Mouse (Mus musculus): ENCODE measurements at regions not wholly inside any gene's neighbourhood (a gene's known extent, or its start where the extent isn't known, plus 50 kb on each side); places are given as distances from the start of the nearest gene placed in this dataset.

DNA sequence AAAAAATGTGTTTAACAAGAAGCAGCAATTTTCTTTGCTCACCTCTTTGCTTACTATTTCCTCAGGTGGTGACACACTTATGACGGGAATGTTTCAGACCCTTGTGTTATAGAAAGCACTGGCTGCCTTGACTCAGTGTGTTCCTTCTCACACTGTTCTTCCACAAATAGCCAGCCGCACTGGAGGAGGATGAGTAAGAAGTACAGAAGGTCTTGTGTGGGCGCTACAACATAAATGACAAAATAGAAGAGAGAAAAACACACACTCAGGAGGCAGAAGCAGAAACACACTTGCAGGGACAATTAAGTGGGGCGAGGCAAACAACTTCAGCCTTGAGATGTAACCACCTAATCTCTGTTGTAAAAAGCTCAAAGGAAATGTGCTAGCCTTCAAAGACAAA lies 292.2 kb upstream of the Pkn2 start:
- H3K27ac ChIP-seq (replicated peaks; ENCODE audit: low read depth, low read length) = no peak overlapping the region
- H3K4me1 ChIP-seq (ENCODE audit: control insufficient read depth, insufficient read depth, low read length) = no peaks in the 10 kb centered on the region
- H3K4me2 ChIP-seq (ENCODE audit: low read depth, low read length) = no peak overlapping the region
- ATAC-seq (replicated peaks; ENCODE audit: insufficient number of reproducible peaks, low FRiP score, low TSS enrichment, low read depth) = no peak
- no peak overlapping the region for H3K4me3 ChIP-seq (ENCODE audit: low read depth, low read length)
- H3K27me3 ChIP-seq (ENCODE audit: control insufficient read depth, insufficient read depth, low read length) = no peaks in the 10 kb centered on the region
- H3K9ac ChIP-seq (replicated peaks; ENCODE audit: low read length) = no peak overlapping the region
- no peaks in the 10 kb centered on the region for H3K9me3 ChIP-seq (replicated peaks; ENCODE audit: control insufficient read depth, low read length)
- WGBS = 83% methylated on average over 4 of the region's 4 CpGs
- no peak for DNase-seq (ENCODE audit: low spot score)
- no peaks in the 10 kb centered on the region for H3K36me3 ChIP-seq (replicated peaks; ENCODE audit: control insufficient read depth, insufficient read depth, low read depth, low read length)

DNA sequence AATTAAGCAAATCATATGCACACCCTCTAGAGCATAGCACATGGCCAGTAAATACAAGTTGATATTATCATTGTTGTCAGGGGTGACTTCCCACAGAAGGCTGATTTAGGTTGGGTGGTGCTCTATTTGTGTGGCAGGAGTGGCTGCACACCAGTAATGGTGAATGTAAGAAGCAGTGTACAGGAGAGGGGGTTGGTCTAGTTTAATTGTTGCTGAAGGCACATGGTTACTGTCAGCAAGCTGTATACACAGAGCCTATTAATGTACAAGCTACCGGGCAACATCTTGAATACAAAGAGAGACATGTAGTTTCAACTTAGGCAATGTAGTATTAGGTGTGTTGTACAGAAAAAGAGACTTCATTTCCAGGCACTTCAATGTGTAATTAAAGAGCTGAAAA lies 280.6 kb upstream of the Pkn2 start:
- Histone ChIP-seq H3K27ac (replicated peaks; ENCODE audit: low read depth, low read length) (no peak overlapping the region), H3K27me3 (ENCODE audit: control insufficient read depth, insufficient read depth, low read length) (no peaks in the 10 kb centered on the region), H3K4me3 (ENCODE audit: low read depth, low read length) (no peak overlapping the region), H3K4me1 (ENCODE audit: control insufficient read depth, insufficient read depth, low read length) (no peaks in the 10 kb centered on the region), H3K4me2 (ENCODE audit: low read depth, low read length) (no peak overlapping the region), H3K9ac (replicated peaks; ENCODE audit: low read length) (no peak overlapping the region), H3K9me3 (replicated peaks; ENCODE audit: control insufficient read depth, low read length) (no peaks in the 10 kb centered on the region), H3K36me3 (replicated peaks; ENCODE audit: control insufficient read depth, insufficient read depth, low read depth, low read length) (no peaks in the 10 kb centered on the region)
- WGBS = 93% methylated on average over 1 of the region's 1 CpGs
- no peak for DNase-seq (ENCODE audit: low spot score)
- ATAC-seq (replicated peaks; ENCODE audit: insufficient number of reproducible peaks, low FRiP score, low TSS enrichment, low read depth) = no peak

- Histone ChIP-seq H3K27me3 (ENCODE audit: control insufficient read depth, insufficient read depth, low read length) (no peaks in the 10 kb centered on the region), H3K4me2 (ENCODE audit: low read depth, low read length) (no peak overlapping the region), H3K4me1 (ENCODE audit: control insufficient read depth, insufficient read depth, low read length) (no peaks in the 10 kb centered on the region), H3K27ac (replicated peaks; ENCODE audit: low read depth, low read length) (no peak overlapping the region), H3K9me3 (replicated peaks; ENCODE audit: control insufficient read depth, low read length) (no peaks in the 10 kb centered on the region), H3K9ac (replicated peaks; ENCODE audit: low read length) (no peak overlapping the region), H3K4me3 (ENCODE audit: low read depth, low read length) (no peak overlapping the region), H3K36me3 (replicated peaks; ENCODE audit: control insufficient read depth, insufficient read depth, low read depth, low read length) (no peaks in the 10 kb centered on the region)
- ATAC-seq (replicated peaks; ENCODE audit: insufficient number of reproducible peaks, low FRiP score, low TSS enrichment, low read depth) (no peak), DNase-seq (ENCODE audit: low spot score) (no peak)
- 90% methylated on average over 6 of the region's 6 CpGs for WGBS
These were observed 280.2 kb upstream of the Pkn2 start for GRCm38 (mm10) chr3:143161993-143162392.

DNA sequence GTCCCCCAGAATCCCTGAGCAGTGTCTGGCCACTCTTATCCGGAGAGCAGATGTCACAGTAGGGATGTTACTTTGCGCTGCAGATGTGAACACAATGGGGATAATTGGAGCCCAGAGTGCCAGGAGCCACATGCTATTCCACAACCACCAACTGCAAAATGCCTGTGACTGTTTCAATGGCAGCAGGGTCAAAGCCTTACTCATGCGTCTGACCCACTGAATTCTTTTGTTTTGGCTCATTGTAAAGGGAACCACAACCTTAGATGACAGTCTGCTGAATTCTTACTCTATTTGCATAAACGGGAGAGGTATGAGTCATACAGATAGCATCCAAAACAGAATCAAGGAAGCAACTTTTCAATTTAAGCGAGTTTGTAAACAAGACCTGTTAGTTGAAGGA lies 276.8 kb upstream of the Pkn2 start:
- no peak overlapping the region for H3K4me3 ChIP-seq (ENCODE audit: low read depth, low read length)
- H3K4me2 ChIP-seq (ENCODE audit: low read depth, low read length) = no peak overlapping the region
- H3K27me3 ChIP-seq (ENCODE audit: control insufficient read depth, insufficient read depth, low read length) = no peaks in the 10 kb centered on the region
- DNase-seq (ENCODE audit: low spot score) (no peak), ATAC-seq (replicated peaks; ENCODE audit: insufficient number of reproducible peaks, low FRiP score, low TSS enrichment, low read depth) (no peak)
- no peak overlapping the region for H3K9ac ChIP-seq (replicated peaks; ENCODE audit: low read length)
- H3K9me3 ChIP-seq (replicated peaks; ENCODE audit: control insufficient read depth, low read length) = no peaks in the 10 kb centered on the region
- no peaks in the 10 kb centered on the region for H3K36me3 ChIP-seq (replicated peaks; ENCODE audit: control insufficient read depth, insufficient read depth, low read depth, low read length)
- WGBS = 46% methylated on average over 5 of the region's 5 CpGs
- H3K4me1 ChIP-seq (ENCODE audit: control insufficient read depth, insufficient read depth, low read length) = no peaks in the 10 kb centered on the region
- H3K27ac ChIP-seq (replicated peaks; ENCODE audit: low read depth, low read length) = no peak overlapping the region

DNA sequence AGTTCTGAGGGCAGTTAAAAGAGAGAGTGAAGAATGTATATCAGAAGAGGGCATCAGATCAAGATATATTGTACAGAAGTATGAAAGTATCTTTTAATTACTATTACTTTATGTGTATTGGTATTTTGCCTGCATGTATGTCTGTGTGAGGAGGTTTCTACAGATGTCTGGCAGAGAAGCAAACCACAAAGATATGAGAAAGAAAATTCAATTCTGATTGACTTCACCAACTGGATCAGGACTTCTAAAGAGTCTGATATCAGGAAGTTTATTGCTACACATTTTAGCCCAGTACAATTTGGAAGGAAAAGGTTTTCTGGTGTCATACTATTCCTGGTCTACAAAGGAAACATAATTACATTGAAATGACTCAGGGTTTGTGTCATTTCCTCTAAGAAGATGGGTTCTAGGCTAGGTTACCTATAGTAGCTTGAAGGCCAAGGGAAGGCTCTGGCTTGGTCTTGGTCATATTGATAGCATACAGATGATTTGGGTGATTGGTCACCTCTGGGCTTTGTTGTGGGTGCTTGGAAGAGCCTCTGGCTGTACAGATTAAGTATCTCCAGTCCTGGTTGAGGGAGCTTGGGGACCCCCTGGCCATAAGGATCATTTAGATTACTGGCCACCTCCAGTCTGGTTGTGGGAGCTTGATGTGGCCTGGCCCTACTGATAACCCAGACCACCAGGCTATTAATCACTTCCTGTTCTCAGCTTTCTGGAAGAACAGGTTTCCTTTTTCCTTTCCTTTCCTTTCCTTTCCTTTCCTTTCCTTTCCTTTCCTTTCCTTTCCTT lies 275.1 kb upstream of the Pkn2 start:
- Histone ChIP-seq H3K4me2 (ENCODE audit: low read depth, low read length) (no peak overlapping the region), H3K27me3 (ENCODE audit: control insufficient read depth, insufficient read depth, low read length) (no peaks in the 10 kb centered on the region), H3K9ac (replicated peaks; ENCODE audit: low read length) (no peak overlapping the region), H3K36me3 (replicated peaks; ENCODE audit: control insufficient read depth, insufficient read depth, low read depth, low read length) (no peaks in the 10 kb centered on the region), H3K4me1 (ENCODE audit: control insufficient read depth, insufficient read depth, low read length) (no peaks in the 10 kb centered on the region), H3K4me3 (ENCODE audit: low read depth, low read length) (no peak overlapping the region), H3K27ac (replicated peaks; ENCODE audit: low read depth, low read length) (no peak overlapping the region), H3K9me3 (replicated peaks; ENCODE audit: control insufficient read depth, low read length) (no peaks in the 10 kb centered on the region)
- DNase-seq (ENCODE audit: low spot score) = no peak
- no peak for ATAC-seq (replicated peaks; ENCODE audit: insufficient number of reproducible peaks, low FRiP score, low TSS enrichment, low read depth)

- no peaks in the 10 kb centered on the region for H3K27me3 ChIP-seq (ENCODE audit: control insufficient read depth, insufficient read depth, low read length)
- no peak overlapping the region for H3K27ac ChIP-seq (replicated peaks; ENCODE audit: low read depth, low read length)
- H3K9me3 ChIP-seq (replicated peaks; ENCODE audit: control insufficient read depth, low read length) = no peaks in the 10 kb centered on the region
- WGBS = 50% methylated on average over 1 of the region's 1 CpGs
- DNase-seq (ENCODE audit: low spot score) (no peak), ATAC-seq (replicated peaks; ENCODE audit: insufficient number of reproducible peaks, low FRiP score, low TSS enrichment, low read depth) (no peak)
- no peak overlapping the region for H3K4me3 ChIP-seq (ENCODE audit: low read depth, low read length)
- H3K4me2 ChIP-seq (ENCODE audit: low read depth, low read length) = no peak overlapping the region
- no peaks in the 10 kb centered on the region for H3K4me1 ChIP-seq (ENCODE audit: control insufficient read depth, insufficient read depth, low read length)
- H3K36me3 ChIP-seq (replicated peaks; ENCODE audit: control insufficient read depth, insufficient read depth, low read depth, low read length) = no peaks in the 10 kb centered on the region
- no peak overlapping the region for H3K9ac ChIP-seq (replicated peaks; ENCODE audit: low read length)
These were observed 274.4 kb upstream of the Pkn2 start for GRCm38 (mm10) chr3:143156174-143156573.

DNA sequence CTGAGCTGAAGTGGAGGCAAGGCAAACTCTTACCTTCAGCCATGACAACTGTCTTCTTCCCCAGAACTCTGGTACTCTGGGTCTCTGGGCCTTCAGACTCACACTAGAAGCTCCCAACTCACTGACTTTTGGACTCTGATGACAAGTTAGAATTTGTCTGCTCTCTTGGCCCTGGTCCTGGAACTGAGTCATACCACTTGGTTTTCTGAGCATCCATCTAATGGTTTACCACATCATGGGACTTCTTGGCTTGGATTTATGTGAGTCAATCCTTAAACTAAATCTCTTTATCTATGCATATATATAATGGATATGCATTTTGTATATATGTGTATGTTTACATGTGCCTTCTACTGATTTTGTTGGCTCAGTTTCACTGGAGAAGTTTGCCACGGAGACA lies 273.8 kb upstream of the Pkn2 start:
- no peak for ATAC-seq (replicated peaks; ENCODE audit: insufficient number of reproducible peaks, low FRiP score, low TSS enrichment, low read depth)
- DNase-seq (ENCODE audit: low spot score) = no peak
- Histone ChIP-seq H3K4me1 (ENCODE audit: control insufficient read depth, insufficient read depth, low read length) (no peaks in the 10 kb centered on the region), H3K27me3 (ENCODE audit: control insufficient read depth, insufficient read depth, low read length) (no peaks in the 10 kb centered on the region), H3K4me3 (ENCODE audit: low read depth, low read length) (no peak overlapping the region), H3K9me3 (replicated peaks; ENCODE audit: control insufficient read depth, low read length) (no peaks in the 10 kb centered on the region), H3K27ac (replicated peaks; ENCODE audit: low read depth, low read length) (no peak overlapping the region), H3K4me2 (ENCODE audit: low read depth, low read length) (no peak overlapping the region), H3K36me3 (replicated peaks; ENCODE audit: control insufficient read depth, insufficient read depth, low read depth, low read length) (no peaks in the 10 kb centered on the region), H3K9ac (replicated peaks; ENCODE audit: low read length) (no peak overlapping the region)
- WGBS = 98% methylated on average over 1 of the region's 1 CpGs

DNA sequence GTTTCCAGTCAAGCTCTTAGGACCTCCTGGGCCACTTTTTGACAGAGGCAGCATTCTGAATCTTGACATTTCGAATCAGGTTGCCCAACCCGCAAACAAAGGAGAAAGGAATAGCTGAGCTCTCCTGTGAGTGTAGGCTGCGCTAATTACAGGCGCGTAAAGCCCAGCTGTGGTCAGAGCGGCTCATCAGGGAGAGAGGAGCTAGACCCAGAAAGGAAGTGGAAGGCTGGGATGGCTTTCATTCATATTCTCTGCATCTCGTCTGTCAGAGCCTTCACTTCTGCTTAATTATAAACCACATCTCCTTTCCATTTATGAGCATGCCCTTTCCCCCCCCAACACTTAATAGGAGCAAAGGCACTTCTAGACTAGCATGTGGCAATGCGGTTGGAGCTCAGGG lies 265.7 kb upstream of the Pkn2 start:
- Histone ChIP-seq H3K9me3 (replicated peaks; ENCODE audit: control insufficient read depth, low read length) (no peaks in the 10 kb centered on the region), H3K27me3 (ENCODE audit: control insufficient read depth, insufficient read depth, low read length) (no peaks in the 10 kb centered on the region), H3K4me3 (ENCODE audit: low read depth, low read length) (no peak overlapping the region), H3K4me2 (ENCODE audit: low read depth, low read length) (no peak overlapping the region), H3K27ac (replicated peaks; ENCODE audit: low read depth, low read length) (no peak overlapping the region), H3K4me1 (ENCODE audit: control insufficient read depth, insufficient read depth, low read length) (no peaks in the 10 kb centered on the region), H3K36me3 (replicated peaks; ENCODE audit: control insufficient read depth, insufficient read depth, low read depth, low read length) (no peaks in the 10 kb centered on the region), H3K9ac (replicated peaks; ENCODE audit: low read length) (no peak overlapping the region)
- ATAC-seq (replicated peaks; ENCODE audit: insufficient number of reproducible peaks, low FRiP score, low TSS enrichment, low read depth) (no peak), DNase-seq (ENCODE audit: low spot score) (peak; percentile 31)
- WGBS = 43% methylated on average over 8 of the region's 8 CpGs

All from embryonic facial prominence, embryonic 11.5 days (tissue).